Mouse (Mus musculus) skeletal muscle tissue, adult 2 months (tissue): Measurements from ENCODE around the gene Ush2a.

ENCODE experiments used
- DNase-seq: peaks from one replicate; pipeline ENCODE4 v3.0.0-alpha.2; 2012; ENCODE audit warnings: low read depth, low spot score

Gene Ush2a

DNA sequence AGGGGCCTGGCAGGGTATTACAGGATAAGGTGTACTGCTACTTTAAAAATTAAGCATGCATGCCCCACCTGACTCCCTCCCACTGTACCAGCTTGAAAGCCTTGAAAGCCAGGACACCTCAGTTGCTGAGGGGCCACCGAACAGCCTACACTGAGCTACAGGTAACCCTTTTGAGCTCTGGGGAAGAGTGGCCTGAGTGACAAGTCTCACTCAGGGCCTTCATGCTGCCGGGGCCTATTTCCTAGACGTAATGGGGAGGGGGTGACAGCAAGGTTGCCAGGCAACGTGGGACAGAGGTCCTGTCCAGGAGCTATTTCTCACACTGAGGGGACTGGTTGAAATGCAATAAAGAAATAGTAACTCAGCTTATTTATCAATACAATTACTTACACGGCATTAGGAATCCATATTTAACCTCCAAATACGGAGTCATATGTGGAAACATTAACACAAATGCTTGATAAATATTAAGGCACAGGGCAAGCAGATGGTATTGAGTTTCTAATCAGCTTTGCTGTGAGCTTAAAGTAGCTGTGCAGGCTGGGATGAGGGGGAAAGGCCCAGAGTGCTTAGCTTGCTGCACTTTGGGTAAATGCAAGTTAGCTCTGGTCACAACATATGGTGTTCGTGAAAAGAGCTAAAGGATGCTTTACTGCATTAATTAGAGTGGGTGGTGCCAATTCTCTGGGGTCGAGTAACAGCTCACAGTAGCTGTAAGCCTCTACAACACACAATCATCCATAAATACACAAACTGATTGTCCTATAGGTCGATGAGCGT is at the start of gene Ush2a:
Gene Ush2a (plus strand): TSS at position 121 of the 780 bp plus-strand sequence.
- no peak for DNase-seq

- no peak for DNase-seq
Measured at GRCm38 (mm10) chr1:188214885-188215611, 46.8 kb upstream of the Ush2a start.

- no peak for DNase-seq
Measured at GRCm38 (mm10) chr1:188221226-188221792, 40.5 kb upstream of the Ush2a start.

GRCm38 (mm10) chr1:188233036-188233724 is 28.6 kb upstream of the Ush2a start:
- no peak for DNase-seq

- DNase-seq = no peak
Measured at GRCm38 (mm10) chr1:188238636-188239035, 23.2 kb upstream of the Ush2a start.

DNA sequence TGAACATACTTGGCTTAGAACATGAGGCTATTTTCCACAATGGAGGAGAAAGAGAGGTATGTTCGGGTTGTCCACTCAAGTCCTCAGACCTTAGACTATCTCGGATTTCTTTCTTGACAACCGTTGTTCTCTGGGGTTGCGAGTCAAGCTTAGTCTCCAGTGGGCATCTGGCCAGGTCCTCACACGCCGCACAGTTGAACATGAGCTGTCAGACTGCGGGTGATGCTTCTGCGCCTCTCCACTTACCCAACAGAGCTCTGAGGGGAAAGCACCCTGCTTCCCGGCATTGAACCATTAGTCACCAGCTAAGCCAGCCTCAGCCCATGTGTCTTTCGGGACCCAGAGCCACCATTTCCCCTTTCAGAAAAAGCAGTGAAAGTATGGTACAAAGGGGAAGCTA is 20.1 kb upstream of the Ush2a start:
- no peak for DNase-seq

GRCm38 (mm10) chr1:188257500-188257899 is 4.3 kb upstream of the Ush2a start:
- no peak for DNase-seq

DNA sequence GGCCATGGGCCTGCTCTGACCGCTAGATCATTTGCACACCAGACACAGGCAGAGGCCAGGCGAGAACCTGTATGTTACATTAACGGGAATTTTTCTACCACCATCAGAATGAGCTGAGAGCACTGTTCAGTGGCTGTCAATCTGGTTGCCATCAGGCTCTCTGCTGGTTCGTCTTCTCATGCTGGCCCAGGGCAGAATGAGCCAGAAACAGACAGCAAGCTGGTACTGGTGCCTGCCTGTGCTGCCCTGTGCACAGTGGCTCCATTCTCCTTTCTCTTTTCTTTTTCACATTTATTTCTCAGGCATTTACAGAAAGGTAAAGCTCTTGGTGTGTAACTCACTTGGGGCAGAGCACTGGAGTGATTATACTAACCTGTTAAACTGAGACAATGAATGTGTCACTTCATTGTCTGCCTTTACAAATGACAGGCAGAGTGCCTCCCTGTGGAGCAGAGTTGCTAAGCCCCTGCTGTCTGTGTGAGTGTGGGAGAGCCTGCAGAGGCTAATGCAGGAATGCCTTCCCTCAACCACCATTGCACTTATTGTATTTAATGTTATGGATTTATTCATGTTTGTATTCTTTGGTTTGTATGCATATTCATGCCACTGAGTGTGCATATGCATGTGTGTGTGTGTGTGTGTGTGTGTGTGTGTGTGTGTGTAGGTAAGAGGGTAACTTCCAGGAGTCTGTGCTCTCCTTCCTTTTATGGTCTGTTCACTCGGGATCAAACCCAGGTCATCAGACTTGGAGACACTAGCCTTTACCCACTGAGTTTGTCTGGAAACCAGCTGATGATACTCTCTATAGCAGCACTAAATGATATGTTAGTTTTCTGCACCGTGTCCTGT is 1.3 kb upstream of the Ush2a start:
- DNase-seq = no peak

GRCm38 (mm10) chr1:188267127-188267722 is 5.4 kb downstream of the Ush2a start:
- DNase-seq = no peak

DNA sequence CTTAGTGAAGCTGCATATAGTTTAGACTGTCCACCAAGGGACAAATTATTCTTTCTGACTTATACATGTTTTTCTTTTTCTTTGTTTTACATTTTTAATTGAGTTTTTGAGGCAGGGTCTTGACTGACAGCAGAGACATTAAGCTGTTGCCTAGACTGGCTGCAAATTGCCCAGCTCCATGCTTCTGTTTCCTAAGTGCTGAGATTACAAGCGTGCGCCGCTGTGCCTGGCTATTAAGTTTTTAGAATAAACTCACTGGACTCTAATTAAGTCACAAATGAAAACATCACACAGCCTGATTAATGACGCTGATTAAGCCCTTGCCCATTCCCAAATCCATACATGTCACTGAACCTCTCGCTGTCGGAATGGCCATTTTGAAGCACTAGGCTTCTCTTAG is 7.2 kb downstream of the Ush2a start:
- DNase-seq = no peak

- DNase-seq = no peak
Measured at GRCm38 (mm10) chr1:188313303-188313702, 51.5 kb downstream of the Ush2a start.

DNA sequence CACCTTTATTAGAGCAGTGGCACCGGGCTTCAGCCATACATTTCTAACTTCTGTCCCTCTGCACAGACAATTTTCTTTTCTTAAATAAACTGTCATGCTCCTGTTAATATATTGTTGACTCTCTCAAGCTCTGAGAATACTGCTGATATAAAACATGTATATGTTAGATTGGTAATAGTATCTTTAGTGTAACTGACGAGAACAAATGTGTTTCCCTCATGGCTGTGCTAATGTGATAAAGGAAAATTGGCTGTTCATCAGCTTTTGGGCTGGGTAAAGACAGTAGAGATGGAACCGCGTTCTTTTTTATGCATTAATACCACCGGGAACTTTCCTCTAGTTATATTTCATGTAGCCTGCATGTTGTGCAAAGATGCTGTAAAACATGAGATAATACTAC is 54.8 kb downstream of the Ush2a start:
- no peak for DNase-seq

- DNase-seq = no peak
Measured at GRCm38 (mm10) chr1:188320204-188320603, 58.4 kb downstream of the Ush2a start.

DNA sequence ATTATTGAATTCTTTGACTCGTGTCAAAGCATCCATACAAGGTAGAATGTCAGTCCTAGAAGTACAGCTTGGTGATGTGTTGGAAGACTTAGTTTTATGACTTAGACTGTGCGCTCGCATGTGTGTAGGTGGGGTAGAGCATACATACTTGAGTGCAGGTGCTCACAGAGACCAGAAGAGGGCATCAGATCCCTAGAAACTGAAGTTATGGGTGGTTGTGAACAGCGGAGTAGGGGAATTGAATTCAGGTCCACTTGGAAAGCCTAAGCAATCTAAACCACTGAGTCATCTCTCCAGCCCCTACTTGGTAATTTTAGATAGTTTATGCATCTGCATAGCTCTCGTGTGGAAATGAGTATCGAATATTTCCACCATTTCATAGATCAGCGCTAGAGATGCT is 59.7 kb downstream of the Ush2a start:
- DNase-seq = no peak

- DNase-seq = no peak
Measured at GRCm38 (mm10) chr1:188330406-188330805, 68.6 kb downstream of the Ush2a start.

GRCm38 (mm10) chr1:188333936-188334335 is 72.1 kb downstream of the Ush2a start:
- DNase-seq = no peak

DNA sequence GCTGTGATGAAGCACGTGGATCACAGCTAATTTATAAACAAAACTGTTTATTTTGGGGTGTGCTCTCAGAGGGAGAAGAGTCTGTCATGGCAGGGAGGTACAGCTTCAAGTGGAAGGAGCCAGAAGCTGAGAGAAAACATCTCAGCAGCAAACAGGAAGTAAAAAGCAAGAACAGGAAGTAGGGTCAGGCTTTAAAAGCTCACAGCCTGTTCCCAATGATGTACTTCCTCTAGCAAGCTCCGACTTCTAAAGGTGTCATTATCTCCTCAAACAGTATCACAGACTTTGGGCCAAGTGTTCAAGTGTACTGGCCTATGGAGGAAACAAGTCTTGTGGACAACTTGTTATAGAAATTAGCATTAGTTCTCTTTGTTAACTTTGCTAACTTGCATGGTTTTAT is 85.9 kb downstream of the Ush2a start:
- DNase-seq = no peak

DNA sequence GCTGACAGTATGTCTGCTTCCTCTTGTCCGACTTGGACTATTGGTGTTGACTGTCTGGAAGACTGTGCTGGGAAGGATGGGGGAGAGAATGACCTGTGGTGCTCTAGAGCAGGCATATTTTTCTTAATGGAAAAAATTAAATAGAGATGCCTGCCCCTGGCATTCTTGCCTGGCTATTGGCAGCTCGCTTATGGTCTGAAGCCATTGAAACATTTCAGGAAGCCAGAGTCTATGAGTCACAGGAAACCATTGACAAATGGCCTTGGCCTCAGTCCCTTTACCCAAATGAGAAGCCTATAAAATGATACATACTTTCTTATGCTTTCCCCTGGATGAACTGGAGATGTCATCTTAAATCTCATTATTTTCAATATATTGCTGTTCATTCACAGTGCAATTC is 92.9 kb downstream of the Ush2a start:
- DNase-seq = no peak

DNA sequence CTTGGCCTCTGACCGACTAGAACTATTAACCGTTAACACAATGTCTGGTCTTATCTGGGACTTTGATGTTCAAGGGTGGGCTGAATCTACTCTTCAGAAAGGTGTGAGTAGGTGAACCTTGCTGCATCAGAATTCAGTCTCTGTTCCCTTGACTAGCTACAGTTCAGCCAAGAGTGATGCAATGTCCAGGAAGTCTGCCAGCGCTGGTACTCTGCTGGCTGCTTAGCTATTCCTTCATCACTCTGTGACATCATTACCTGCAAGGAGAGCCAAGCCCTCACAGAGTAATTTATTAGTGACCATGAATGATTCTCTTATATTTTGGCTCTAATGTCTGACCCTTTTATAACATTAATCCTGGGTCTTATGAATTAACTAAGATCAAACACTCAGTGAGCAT is 101.7 kb downstream of the Ush2a start:
- DNase-seq = no peak

- DNase-seq = no peak
Measured at GRCm38 (mm10) chr1:188385180-188385579, 123.4 kb downstream of the Ush2a start.

DNA sequence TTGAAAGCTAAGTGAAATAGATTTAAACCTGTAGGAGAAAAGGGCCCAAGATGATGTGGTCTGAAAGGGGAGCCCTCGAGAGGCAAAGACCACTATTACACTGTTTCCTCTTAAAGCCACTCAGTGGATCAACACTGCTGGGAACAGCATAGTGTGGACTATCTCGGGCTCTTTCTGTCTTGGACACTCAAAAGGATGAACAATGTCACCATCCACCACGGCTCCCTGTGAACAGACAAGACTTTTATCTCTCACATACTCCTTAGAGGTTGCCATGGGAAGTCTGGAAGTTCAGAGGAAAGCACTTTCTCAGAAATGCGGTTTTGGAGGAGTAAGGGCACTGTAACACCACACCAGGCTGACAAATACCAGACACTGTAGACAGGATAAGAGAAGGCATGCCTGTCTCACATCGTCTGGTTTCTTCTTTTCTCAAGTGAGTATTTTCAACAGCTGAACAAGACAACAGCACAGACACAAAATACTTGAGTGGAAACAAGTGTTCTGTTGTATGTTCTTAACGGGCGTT is 124.0 kb downstream of the Ush2a start:
- DNase-seq = no peak
